Mouse (Mus musculus) lung, embryonic 14.5 days (tissue): ENCODE measurements at regions not wholly inside any gene's neighbourhood (a gene's known extent, or its start where the extent isn't known, plus 50 kb on each side); places are given as distances from the start of the nearest gene placed in this dataset.
A peak's percentile ranks its signal among the peaks of the same experiment; 100 is the strongest.

Experiments
- ATAC-seq: fragments of 200-750 bp; cut with Nextera tagmentation; 2 replicates; pipeline ENCODE4 v1.8.0; 2017; ENCODE audit warnings: mild to moderate bottlenecking, moderate TSS enrichment, moderate library complexity; ENCODE audit not compliant: insufficient read depth
- DNase-seq: peaks from one replicate; pipeline ENCODE4 v3.0.0-alpha.2; 2015
- H3K27ac ChIP-seq: fragments of 300-500 bp; sonication (generic); 2 replicates; pipeline ENCODE4 v1.5.1; 2014; ENCODE audit warnings: low read depth, mild to moderate bottlenecking, moderate library complexity
- H3K27me3 ChIP-seq: fragments of 300-500 bp; sonication (generic); 2 replicates; pipeline ENCODE4 v1.6.1; 2014; ENCODE audit warnings: low read length, control low read depth; ENCODE audit not compliant: insufficient read depth
- H3K36me3 ChIP-seq: fragments of 300-500 bp; sonication (generic); 2 replicates; pipeline ENCODE4 v1.6.1; 2014; ENCODE audit warnings: control low read depth; ENCODE audit not compliant: insufficient read depth
- H3K4me1 ChIP-seq: fragments of 300-500 bp; sonication (generic); 2 replicates; pipeline ENCODE4 v1.6.1; 2014; ENCODE audit warnings: antibody characterized with exemption, control low read depth; ENCODE audit not compliant: insufficient read depth
- H3K4me2 ChIP-seq: fragments of 300-500 bp; sonication (generic); 2 replicates; pipeline ENCODE4 v1.6.1; 2014; ENCODE audit warnings: mild to moderate bottlenecking
- H3K4me3 ChIP-seq: fragments of 300-500 bp; sonication (generic); 2 replicates; pipeline ENCODE4 v1.5.1; 2014; ENCODE audit warnings: low read depth, low read length
- H3K9ac ChIP-seq: fragments of 300-500 bp; sonication (generic); 2 replicates; pipeline ENCODE4 v1.6.1; 2014
- H3K9me3 ChIP-seq: fragments of 300-500 bp; sonication (generic); 2 replicates; pipeline ENCODE4 v1.6.1; 2016; ENCODE audit warnings: low read depth, low read length, control low read depth
- CTCF ChIP-seq: IDR thresholded peaks from 2 replicates; pipeline ENCODE4 v1.5.1; 2016; ENCODE audit warnings: antibody characterized with exemption, low read depth
- WGBS: fragments of 180-500 bp; shearing (Covaris S2); extraction: QIAGEN DNeasy Blood & Tissue Kit; methylation state at CpG from one replicate; pipeline ENCODE4 v1.1.7; 2014; 5-methylcytosine and 5-hydroxymethylcytosine counted together

GRCm38 (mm10) chr7:64074186-64074585 lies 79.4 kb upstream of the Trpm1 start:
- no peak overlapping the region for H3K4me3 ChIP-seq
- TF ChIP-seq CTCF = no peak
- H3K4me2 ChIP-seq = no peak overlapping the region
- H3K27me3 ChIP-seq = no peaks in the 10 kb centered on the region
- H3K36me3 ChIP-seq = no peaks in the 10 kb centered on the region
- 92% methylated on average over 4 of the region's 4 CpGs for WGBS
- no peak for DNase-seq
- H3K9ac ChIP-seq = no peak overlapping the region
- no peaks in the 10 kb centered on the region for H3K9me3 ChIP-seq
- H3K27ac ChIP-seq = no peak overlapping the region
- ATAC-seq = no peak
- no peaks in the 10 kb centered on the region for H3K4me1 ChIP-seq

- WGBS = 86% methylated on average over 3 of the region's 3 CpGs
- Histone ChIP-seq H3K4me1 (no peaks in the 10 kb centered on the region), H3K27ac (no peak overlapping the region), H3K9ac (no peak overlapping the region), H3K4me3 (no peak overlapping the region), H3K9me3 (no peaks in the 10 kb centered on the region), H3K27me3 (no peaks in the 10 kb centered on the region), H3K36me3 (no peaks in the 10 kb centered on the region), H3K4me2 (no peak overlapping the region)
- TF ChIP-seq CTCF = no peak
- no peak for DNase-seq
- ATAC-seq = no peak
Observed at GRCm38 (mm10) chr7:64073781-64074180, 79.9 kb upstream of the Trpm1 start.

GRCm38 (mm10) chr7:64070930-64071329 lies 82.7 kb upstream of the Trpm1 start:
- TF ChIP-seq CTCF = no peak
- Histone ChIP-seq H3K9ac (no peak overlapping the region), H3K4me3 (no peak overlapping the region), H3K27me3 (no peaks in the 10 kb centered on the region), H3K27ac (no peak overlapping the region), H3K4me2 (no peak overlapping the region), H3K36me3 (no peaks in the 10 kb centered on the region), H3K9me3 (no peaks in the 10 kb centered on the region), H3K4me1 (no peaks in the 10 kb centered on the region)
- 83% methylated on average over 5 of the region's 5 CpGs for WGBS
- ATAC-seq (no peak), DNase-seq (no peak)

DNA sequence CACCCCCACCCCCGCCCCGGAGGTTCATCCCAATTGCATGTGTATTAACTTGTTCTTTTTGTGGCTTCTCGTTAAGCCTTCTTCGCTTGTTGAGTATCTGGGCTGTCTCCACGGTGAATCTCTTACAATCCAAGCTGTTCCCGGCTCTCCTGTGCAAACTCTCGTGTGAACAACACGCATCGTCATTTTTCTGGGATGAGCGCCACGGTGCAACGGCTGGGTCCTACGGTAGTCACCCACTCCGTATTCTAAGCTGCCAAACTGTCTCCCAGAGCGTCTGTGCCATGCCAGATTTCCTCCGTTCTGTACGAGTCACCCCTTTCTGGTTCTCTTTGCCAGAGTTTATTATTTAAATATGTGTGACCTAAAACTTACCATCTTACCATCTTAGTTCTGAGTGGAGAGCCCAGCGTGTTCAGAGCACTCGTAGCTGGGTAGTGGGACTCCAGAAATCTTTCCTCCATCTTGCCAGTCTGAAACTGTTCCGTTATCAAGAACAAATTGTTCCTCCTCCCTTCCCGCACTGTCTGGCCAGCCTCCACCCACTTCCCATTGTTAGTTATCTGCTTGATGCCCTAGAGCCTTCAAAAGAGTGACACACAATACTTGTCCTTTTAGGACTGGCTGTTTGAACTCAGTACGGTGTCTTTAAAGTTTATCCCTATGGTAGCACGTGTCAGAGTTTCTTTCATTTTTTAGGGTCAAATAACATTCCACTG lies 87.9 kb upstream of the Trpm1 start:
- Histone ChIP-seq H3K27me3 (no peaks in the 10 kb centered on the region), H3K4me3 (no peak overlapping the region), H3K9ac (no peak overlapping the region), H3K9me3 (no peaks in the 10 kb centered on the region), H3K4me2 (no peak overlapping the region), H3K36me3 (no peaks in the 10 kb centered on the region), H3K27ac (peak overlapping the region; percentile 37; the same call in 1 of the 2 replicates), H3K4me1 (no peaks in the 10 kb centered on the region)
- ATAC-seq (peak; percentile 54), DNase-seq (peak; percentile 65)
- 72% methylated on average over 23 of the region's 23 CpGs for WGBS
- TF ChIP-seq CTCF = no peak

- Histone ChIP-seq H3K4me2 (no peak overlapping the region), H3K4me3 (no peak overlapping the region), H3K27me3 (no peaks in the 10 kb centered on the region), H3K9ac (no peak overlapping the region), H3K9me3 (no peaks in the 10 kb centered on the region), H3K27ac (peak overlapping the region; percentile 50), H3K36me3 (no peaks in the 10 kb centered on the region), H3K4me1 (no peaks in the 10 kb centered on the region)
- 55% methylated on average over 7 of the region's 7 CpGs for WGBS
- ATAC-seq (peak; percentile 91), DNase-seq (peak; percentile 73)
- TF ChIP-seq CTCF = no peak
Observed at GRCm38 (mm10) chr7:64064460-64065241, 89.0 kb upstream of the Trpm1 start.

GRCm38 (mm10) chr7:64061170-64061569 lies 92.5 kb upstream of the Trpm1 start:
- Histone ChIP-seq H3K36me3 (no peaks in the 10 kb centered on the region), H3K4me3 (no peak overlapping the region), H3K4me2 (no peak overlapping the region), H3K27ac (no peak overlapping the region), H3K9ac (no peak overlapping the region), H3K9me3 (no peaks in the 10 kb centered on the region), H3K27me3 (no peaks in the 10 kb centered on the region), H3K4me1 (no peaks in the 10 kb centered on the region)
- DNase-seq (no peak), ATAC-seq (no peak)
- no peak for TF ChIP-seq CTCF
- WGBS = 56% methylated on average over 4 of the region's 4 CpGs

GRCm38 (mm10) chr7:64060582-64060981 lies 93.1 kb upstream of the Trpm1 start:
- H3K4me2 ChIP-seq = no peak overlapping the region
- H3K9ac ChIP-seq = no peak overlapping the region
- no peaks in the 10 kb centered on the region for H3K4me1 ChIP-seq
- H3K27ac ChIP-seq = no peak overlapping the region
- H3K27me3 ChIP-seq = no peaks in the 10 kb centered on the region
- no peak overlapping the region for H3K4me3 ChIP-seq
- 85% methylated on average over 1 of the region's 1 CpGs for WGBS
- no peak for DNase-seq
- no peak for TF ChIP-seq CTCF
- ATAC-seq = no peak
- H3K36me3 ChIP-seq = no peaks in the 10 kb centered on the region
- no peaks in the 10 kb centered on the region for H3K9me3 ChIP-seq
